Mouse (Mus musculus) cerebellum, adult 2 months (tissue): ENCODE results near the gene Spon2.

Experiments used
- CTCF ChIP-seq: fragments of 200-500 bp; IDR thresholded peaks from 2 replicates; pipeline ENCODE4 v1.5.1; 2011; ENCODE audit warnings: low read depth, mild to moderate bottlenecking, control low read depth, low read length, moderate library complexity, borderline replicate concordance; ENCODE audit not compliant: insufficient read depth
- POLR2A ChIP-seq: fragments of 200-500 bp; IDR thresholded peaks from 2 replicates; pipeline ENCODE4 v1.6.1; 2011; ENCODE audit warnings: low read length, control low read depth, borderline replicate concordance; ENCODE audit not compliant: insufficient read depth

GRCm38 (mm10) chr5:33214723-33215122 lies 3.5 kb downstream of the Spon2 start:
- TF ChIP-seq CTCF (no peak), POLR2A (no peak)
